Mouse (Mus musculus) macrophage (primary cell): ENCODE measurements around the gene Ryk. TPM values are rescaled to one million over a fixed set of nuclear protein-coding genes. Genes with fewer than 3 reads are reported as not detected.
"Not testable (repeated sequence)": the region's sequence is repeated elsewhere in the genome, so short reads cannot be mapped to it uniquely, and the experiment has no call there.

Experiments used
- H3K27ac ChIP-seq: fragments of 350-480 bp; formaldehyde crosslinking; 2 replicates; pipeline ENCODE4 v1.9.0; 2021
- H3K36me3 ChIP-seq: fragments of 350-480 bp; formaldehyde crosslinking; 2 replicates; pipeline ENCODE4 v1.9.0; 2021; ENCODE audit errors: inconsistent target
- H3K4me3 ChIP-seq: fragments of 350-480 bp; formaldehyde crosslinking; 2 replicates; pipeline ENCODE4 v1.9.0; 2021; ENCODE audit errors: inconsistent target
- H3K79me2 ChIP-seq: fragments of 350-480 bp; formaldehyde crosslinking; 2 replicates; pipeline ENCODE4 v1.9.0; 2021; ENCODE audit errors: inconsistent target
- WGBS: methylation state at CpG from one replicate; pipeline ENCODE4 v1.1.7; 2026; ENCODE audit warnings: inconsistent platforms; ENCODE audit not compliant: missing documents; 5-methylcytosine and 5-hydroxymethylcytosine counted together
- polyA plus RNA-seq: library from polyadenylated mRNA; stranded (reverse); fragments of 250-400 nt; gene quantifications from 3 replicates; pipeline ENCODE4 v1.2.4, GENCODE M21; 2018; ENCODE audit warnings: inconsistent platforms

Ryk gene
- polyA plus RNA-seq, 1 experiment from 2014 or later, result 0.89 TPM

DNA sequence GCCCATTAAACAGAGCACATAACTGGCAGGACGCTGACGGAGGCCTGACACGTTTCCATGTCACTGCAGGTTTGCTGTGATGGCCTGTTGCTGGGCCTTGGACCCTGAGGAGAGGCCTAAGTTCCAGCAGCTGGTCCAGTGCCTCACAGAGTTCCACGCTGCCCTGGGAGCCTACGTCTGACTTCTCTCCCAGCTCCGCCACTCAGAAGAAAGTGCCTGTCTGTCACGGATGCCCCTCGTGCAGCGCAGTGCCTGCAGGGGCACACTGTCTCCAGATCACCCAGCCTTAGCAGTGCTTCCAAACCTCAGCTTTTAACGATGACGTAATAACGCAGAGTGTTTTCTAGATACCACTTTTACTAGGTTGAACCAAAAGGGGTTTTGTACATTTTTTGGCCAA lies 72.1 kb downstream of the Ryk start:
- WGBS, result 95% methylated on average over 12 of the region's 12 CpGs
- no peaks in the 10 kb centered on the region for H3K36me3 ChIP-seq
- no peak overlapping the region for H3K4me3 ChIP-seq
- H3K79me2 ChIP-seq, result no peaks in the 10 kb centered on the region
- no peak overlapping the region for H3K27ac ChIP-seq

DNA sequence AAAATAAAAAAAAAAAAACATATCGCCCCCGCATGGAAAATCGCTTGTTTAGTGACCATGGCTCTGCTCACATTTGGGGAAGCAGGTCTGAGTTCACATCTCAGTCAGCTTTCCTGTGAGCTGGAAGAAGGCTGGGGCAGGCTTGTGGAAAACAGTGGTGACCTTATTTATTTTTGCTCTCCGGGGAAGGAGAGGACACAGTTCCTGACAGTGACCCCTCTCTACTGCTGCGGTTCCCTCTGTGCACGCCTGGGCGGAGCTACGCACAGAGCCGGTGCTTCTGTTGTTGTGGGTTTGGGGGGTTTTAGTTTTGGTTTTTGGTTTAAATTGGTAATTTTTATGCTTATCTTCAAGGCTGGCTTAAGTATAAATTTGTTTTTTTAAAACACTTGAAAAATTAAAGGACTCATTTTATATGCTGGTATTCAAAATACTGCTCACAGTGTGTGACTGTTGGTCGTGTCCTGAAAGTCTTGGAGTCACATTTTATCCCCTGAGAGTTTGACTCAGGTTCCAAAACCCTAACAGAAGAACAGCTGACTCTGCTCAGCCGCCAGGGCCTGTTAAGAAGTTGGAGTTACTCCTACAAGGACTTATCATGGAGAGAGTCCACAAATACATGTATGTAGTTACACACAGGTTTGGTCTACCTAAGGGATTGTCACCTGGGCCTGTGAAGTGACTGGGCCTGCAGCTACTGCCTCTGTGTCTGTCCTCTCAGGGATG lies 73.0 kb downstream of the Ryk start:
- H3K4me3 ChIP-seq, result no peak overlapping the region
- H3K27ac ChIP-seq, result no peak overlapping the region
- no peaks in the 10 kb centered on the region for H3K36me3 ChIP-seq
- WGBS, result 89% methylated on average over 11 of the region's 11 CpGs
- H3K79me2 ChIP-seq, result no peaks in the 10 kb centered on the region

GRCm38 (mm10) chr9:102911526-102911925 lies 76.8 kb downstream of the Ryk start:
- Histone ChIP-seq H3K79me2 (no peaks in the 10 kb centered on the region), H3K4me3 (no peak overlapping the region), H3K36me3 (no peaks in the 10 kb centered on the region), H3K27ac (no peak overlapping the region)
- 97% methylated on average over 3 of the region's 3 CpGs for WGBS

- H3K36me3 ChIP-seq, result no peaks in the 10 kb centered on the region
- no peak overlapping the region for H3K27ac ChIP-seq
- no peaks in the 10 kb centered on the region for H3K79me2 ChIP-seq
- no peak overlapping the region for H3K4me3 ChIP-seq
- WGBS, result 91% methylated on average over 10 of the region's 10 CpGs
These were observed 77.9 kb downstream of the Ryk start for GRCm38 (mm10) chr9:102912516-102913035.

DNA sequence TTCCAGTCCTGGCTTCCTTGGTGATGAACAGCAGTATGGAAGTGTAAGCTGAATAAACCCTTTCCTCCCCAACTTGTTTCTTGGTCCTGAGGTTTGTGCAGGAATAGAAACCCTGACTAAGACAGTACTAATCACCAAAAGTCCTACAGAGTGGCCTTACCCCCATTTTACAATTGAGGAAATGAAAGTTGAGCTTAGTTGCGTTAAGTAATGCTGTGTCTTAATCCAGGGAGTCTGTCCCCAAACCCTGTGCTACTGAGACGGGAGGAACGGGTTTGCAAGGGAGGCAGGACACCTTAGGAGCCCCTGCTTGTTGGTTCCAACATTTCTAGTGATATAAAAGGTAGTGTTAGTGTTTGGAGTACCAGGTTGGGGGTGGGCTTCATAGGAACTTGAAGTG lies 78.9 kb downstream of the Ryk start:
- WGBS, result 22% methylated on average over 3 of the region's 3 CpGs
- not testable (repeated sequence) for H3K27ac ChIP-seq, H3K36me3 ChIP-seq, H3K79me2 ChIP-seq, H3K4me3 ChIP-seq

GRCm38 (mm10) chr9:102914583-102914982 lies 79.9 kb downstream of the Ryk start:
- H3K27ac ChIP-seq, result no peak overlapping the region
- H3K4me3 ChIP-seq, result no peak overlapping the region
- no peaks in the 10 kb centered on the region for H3K36me3 ChIP-seq
- H3K79me2 ChIP-seq, result no peaks in the 10 kb centered on the region
- 100% methylated on average over 1 of the region's 1 CpGs for WGBS

DNA sequence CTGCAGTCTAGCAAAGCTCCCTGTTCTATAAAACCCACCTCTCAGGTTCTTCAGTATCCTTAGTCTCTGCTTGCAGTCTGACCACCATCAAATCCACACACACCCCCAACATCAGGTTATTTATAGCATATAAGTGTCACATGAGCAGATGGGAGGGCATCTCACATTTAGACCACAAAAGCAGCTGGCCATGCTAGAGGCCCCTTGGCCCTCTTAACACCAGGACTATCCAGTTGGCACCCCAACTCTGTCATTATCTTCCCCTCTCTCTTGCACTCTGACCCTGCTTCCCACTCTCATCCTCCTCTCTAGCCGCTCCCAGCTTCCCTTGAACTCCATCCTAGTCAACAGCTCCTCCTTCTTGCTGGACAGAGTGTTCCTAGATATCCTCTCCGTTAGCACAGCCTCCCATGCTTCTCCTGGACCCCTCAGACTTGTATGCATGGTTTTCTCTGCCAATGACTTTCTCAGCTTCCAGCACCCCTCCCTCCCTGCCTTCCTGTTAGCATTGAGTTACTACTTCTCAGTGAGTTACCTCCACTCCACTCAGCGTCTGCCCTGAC lies 80.7 kb downstream of the Ryk start:
- Histone ChIP-seq H3K27ac (no peak overlapping the region), H3K4me3 (no peak overlapping the region), H3K36me3 (no peaks in the 10 kb centered on the region), H3K79me2 (no peaks in the 10 kb centered on the region)
- 66% methylated on average over 3 of the region's 3 CpGs for WGBS

DNA sequence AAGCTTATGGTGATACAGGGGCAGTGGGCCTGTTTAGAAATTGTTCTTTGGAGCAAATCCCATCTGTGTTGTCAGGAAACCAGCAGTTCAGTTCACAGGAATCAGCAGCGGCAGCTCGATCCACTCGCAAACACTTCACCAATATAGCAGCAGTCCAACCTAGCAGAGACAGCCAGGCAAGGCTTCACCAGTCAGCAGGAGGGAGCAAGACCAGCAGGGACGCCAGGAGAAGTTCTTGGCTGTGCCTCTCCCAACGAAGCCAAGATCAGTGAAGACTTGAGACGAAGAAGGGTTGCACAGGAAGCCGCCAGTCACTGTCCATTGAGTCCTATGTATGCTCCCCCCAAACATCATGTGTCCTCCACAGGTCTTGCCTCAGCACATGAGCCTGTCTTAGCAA lies 81.4 kb downstream of the Ryk start:
- Histone ChIP-seq H3K79me2 (no peaks in the 10 kb centered on the region), H3K36me3 (no peaks in the 10 kb centered on the region), H3K27ac (no peak overlapping the region), H3K4me3 (no peak overlapping the region)
- WGBS, result 92% methylated on average over 7 of the region's 7 CpGs

- 94% methylated on average over 8 of the region's 8 CpGs for WGBS
- no peak overlapping the region for H3K4me3 ChIP-seq
These were observed 82.9 kb downstream of the Ryk start for GRCm38 (mm10) chr9:102917532-102918129.

DNA sequence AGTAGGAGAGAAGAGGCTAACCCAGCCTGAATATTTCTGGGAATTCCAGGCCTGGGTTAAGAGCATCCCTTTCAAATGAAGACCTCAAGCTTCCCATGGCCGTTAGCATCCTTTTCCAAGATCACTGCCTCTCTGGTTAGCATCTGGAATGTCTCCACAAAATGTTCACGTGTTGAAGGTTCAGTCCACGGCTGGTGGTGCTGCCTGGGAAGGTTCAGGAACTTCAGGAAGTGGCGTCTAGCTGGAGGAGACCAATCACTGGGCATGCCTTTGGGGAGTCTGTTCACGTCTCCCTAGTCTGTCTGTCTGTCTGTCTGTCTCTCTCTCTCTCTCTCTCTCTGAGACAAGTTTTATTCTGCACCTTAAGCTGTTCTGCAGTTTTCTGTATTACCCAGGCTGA lies 84.8 kb downstream of the Ryk start:
- Histone ChIP-seq H3K27ac (no peak overlapping the region), H3K36me3 (no peaks in the 10 kb centered on the region), H3K4me3 (no peak overlapping the region), H3K79me2 (no peaks in the 10 kb centered on the region)
- WGBS, result 79% methylated on average over 4 of the region's 5 CpGs

More at GRCm38 (mm10) chr9:102917532-102918129, 82.9 kb downstream of the Ryk start:
- no peaks in the 10 kb centered on the region for H3K79me2 ChIP-seq
- H3K27ac ChIP-seq, result no peak overlapping the region
- H3K36me3 ChIP-seq, result no peaks in the 10 kb centered on the region

DNA sequence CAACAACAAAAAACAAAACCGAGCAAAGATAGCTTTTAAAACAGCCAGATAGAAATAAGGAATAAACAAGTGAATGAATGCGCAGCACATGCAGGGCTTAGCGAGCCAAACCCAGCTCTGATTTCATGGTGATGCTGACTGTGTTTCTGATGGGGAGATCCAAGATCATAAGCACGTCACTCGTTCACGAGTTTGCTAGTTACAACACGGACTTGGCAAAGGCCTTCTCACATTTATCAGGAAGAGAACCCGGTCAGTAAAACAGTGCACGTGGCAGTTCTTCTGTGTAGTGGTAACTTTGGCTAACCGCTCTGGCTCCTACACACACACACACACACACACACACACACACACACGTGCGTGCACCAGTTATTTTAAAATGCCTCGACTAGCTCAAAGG lies 87.1 kb downstream of the Ryk start:
- WGBS, result 87% methylated on average over 13 of the region's 13 CpGs
- Histone ChIP-seq H3K27ac (no peak overlapping the region), H3K36me3 (no peaks in the 10 kb centered on the region), H3K4me3 (no peak overlapping the region), H3K79me2 (no peaks in the 10 kb centered on the region)

GRCm38 (mm10) chr9:102922866-102923434 lies 88.2 kb downstream of the Ryk start:
- Histone ChIP-seq H3K4me3 (no peak overlapping the region), H3K27ac (no peak overlapping the region), H3K79me2 (no peaks in the 10 kb centered on the region), H3K36me3 (no peaks in the 10 kb centered on the region)
- WGBS, result 100% methylated on average over 7 of the region's 7 CpGs

DNA sequence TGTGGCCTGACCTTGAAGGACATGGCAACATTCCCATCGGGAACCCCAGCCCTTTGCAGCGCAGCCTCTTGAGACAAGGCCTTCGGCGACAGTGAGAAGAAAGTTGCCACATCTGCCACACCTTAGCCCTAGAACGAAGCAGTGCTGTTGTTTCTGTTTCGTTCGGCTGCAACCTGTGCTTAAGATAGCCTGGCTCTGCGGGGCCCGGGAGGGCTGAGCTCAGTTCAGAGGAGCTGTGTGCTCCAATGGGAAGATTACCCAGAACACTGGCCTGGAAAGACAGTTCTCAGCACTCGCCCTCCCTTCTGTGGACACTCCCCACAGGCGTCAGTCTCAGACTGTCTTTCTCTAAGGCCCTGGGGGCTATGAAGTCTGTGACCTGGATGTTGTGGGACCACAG lies 89.1 kb downstream of the Ryk start:
- H3K79me2 ChIP-seq, result no peaks in the 10 kb centered on the region
- no peak overlapping the region for H3K4me3 ChIP-seq
- WGBS, result 89% methylated on average over 11 of the region's 11 CpGs
- no peaks in the 10 kb centered on the region for H3K36me3 ChIP-seq
- no peak overlapping the region for H3K27ac ChIP-seq

DNA sequence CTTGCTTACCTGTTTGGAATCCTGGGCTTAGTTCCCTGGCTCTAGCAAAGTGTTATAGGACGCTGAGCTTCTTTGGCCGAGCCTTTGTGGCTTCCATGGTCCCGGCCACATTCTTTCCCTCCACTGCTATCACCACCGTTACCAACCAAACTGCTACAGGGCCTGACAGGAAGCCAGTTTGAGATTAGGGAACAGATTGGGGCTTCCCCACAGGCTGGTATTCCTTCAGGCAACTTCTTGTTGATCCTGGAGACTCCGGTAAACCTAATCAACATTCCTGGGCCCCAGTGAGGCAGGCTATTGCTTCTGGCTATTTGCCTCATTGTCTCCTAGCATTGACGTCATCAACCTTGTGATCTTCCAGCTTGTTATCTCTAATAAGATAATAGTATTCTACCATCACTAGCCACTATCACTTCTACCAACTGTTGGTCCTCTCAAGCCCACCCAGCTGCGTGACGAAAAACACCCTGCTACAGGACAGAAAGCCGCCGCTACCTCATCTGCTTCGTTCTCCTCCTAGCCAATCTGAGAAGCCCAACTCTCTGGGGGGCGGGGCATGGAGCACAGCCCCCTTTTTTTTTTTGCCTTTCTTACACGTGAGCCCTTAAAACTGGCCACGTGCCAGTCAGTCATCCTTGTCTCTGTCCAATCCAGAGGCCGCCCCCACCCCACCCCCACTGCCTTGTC lies 90.1 kb downstream of the Ryk start:
- no peak overlapping the region for H3K4me3 ChIP-seq
- H3K27ac ChIP-seq, result no peak overlapping the region
- no peaks in the 10 kb centered on the region for H3K36me3 ChIP-seq
- WGBS, result 66% methylated on average over 14 of the region's 15 CpGs
- no peaks in the 10 kb centered on the region for H3K79me2 ChIP-seq
